Mouse (Mus musculus) adrenal gland, adult 8-10 months (tissue): Measurements from ENCODE around the gene Bdkrb1. TPM values are rescaled to one million over a fixed set of nuclear protein-coding genes. Genes with fewer than 3 reads are reported as not detected.

Experiments used
- DNase-seq: peaks from one replicate; pipeline ENCODE4 v3.0.0; 2022
- total RNA-seq, 4 experiments: library from RNA; stranded (reverse); gene quantifications; 2 replicates each; pipeline ENCODE4 v1.2.4; 2022

The Bdkrb1 gene
- total RNA-seq, 4 experiments from 2014 or later = not detected

DNA sequence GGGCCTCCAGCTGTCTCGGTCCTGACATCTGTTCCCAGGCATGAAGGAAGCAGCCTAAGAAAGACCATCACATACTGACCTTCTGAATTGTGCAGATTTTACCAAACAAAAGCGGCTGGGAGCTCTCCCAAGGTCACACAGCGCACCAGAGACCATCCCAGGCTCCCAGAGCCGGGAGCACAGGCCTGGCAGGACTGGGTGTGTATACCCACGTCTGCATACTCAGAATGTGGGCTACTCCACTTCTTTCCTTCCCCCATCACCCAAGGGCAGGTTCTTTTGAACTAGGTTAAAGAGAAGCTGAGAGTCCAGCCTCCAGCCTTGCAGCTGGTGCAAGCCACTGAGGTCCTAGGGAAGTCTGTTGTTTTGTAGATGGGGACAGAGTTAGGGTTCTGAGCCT, 3.8 kb upstream of the Bdkrb1 start:
- DNase-seq = no peak

DNA sequence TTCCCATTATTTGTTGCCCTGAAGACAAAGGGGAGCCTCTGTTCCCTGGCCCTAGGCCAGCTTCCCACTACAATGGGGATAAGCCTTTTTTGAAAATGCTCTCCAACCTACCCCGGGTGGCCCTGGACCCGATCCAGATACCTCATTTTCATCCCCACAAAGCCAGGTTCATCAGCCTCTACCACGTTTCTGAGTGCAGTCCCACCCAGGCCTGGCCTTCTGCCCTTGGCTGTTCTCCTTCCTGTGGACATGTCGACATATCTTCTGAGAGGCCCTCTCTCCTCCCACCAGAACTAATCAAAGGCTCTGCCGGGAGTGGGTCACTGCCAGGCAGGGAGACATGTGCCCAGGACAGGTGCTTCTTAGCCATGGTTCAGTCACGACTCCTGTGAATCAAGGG, 1.3 kb upstream of the Bdkrb1 start:
- DNase-seq = no peak

DNA sequence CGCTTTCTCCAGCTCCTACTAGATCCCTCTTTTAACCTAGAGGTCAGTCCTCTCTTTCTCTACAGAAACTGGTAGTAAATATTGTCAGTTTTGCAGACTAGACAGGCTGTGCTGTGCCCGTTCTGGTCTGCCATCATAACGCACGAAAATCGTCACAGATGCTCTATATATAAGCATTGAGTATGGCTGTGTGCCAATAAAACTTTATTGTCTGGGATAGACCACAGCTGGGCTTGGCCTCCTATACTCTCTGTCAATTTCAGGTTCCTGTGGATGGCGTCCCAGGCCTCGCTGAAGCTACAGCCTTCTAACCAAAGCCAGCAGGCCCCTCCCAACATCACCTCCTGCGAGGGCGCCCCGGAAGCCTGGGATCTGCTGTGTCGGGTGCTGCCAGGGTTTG, 1.0 kb downstream of the Bdkrb1 start:
- no peak for DNase-seq

DNA sequence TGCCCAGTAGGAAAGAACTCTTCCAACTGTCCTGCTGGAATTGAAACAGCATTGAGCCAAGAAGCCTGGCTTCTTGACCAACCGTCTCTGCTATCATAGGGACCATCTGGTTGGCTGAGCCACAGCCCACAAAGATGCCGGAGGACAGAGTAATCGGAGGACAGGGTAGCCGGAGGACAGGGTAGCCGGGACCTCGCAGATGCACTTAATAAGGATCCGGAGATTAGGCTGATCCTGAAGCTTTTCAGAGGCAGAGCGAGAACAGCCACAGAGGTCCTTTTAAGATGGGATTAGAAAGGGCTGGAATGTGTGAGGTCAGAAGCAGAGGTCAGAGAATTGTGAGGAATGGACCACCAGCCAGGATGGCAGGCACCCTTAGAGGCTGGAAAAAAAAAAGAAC, 2.3 kb downstream of the Bdkrb1 start:
- no peak for DNase-seq

DNA sequence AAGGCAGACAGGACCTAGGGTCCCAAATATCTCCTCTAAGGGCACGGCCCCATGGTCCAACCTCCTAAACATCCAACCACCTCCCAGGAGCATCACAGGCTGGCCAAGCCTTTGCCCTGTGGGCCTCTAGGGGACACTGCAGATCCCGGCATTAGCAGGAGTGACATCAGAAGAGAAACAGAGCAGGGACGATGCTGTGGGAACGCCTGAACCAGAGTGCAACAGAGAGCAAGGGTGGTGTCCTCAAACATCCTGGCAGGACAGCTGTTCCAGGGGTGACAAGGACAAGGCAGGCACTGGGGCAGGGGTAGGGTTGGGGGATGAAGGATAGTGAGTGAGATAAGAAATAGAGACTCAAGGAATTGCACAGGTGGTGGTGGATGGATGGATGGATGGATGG, 4.0 kb downstream of the Bdkrb1 start:
- no peak for DNase-seq

DNA sequence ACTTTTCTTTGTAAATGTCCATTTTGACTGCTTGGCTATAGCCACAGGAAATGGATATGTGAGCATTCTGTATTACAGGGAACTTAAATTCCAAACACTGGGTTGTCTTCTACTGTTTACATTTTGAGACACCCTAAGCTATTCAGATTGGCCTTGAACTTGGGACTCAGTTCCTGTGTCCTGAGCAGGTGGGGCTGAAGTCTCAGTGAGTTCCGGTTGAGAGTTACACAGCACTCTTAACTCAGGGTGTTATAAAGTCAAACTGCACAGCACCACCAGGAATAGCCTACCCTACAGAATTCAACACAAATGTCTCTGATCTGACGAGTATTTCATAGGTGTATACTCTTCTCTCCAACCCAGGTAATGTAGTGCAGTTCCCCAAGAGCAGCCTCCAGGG, 8.2 kb downstream of the Bdkrb1 start:
- no peak for DNase-seq

DNA sequence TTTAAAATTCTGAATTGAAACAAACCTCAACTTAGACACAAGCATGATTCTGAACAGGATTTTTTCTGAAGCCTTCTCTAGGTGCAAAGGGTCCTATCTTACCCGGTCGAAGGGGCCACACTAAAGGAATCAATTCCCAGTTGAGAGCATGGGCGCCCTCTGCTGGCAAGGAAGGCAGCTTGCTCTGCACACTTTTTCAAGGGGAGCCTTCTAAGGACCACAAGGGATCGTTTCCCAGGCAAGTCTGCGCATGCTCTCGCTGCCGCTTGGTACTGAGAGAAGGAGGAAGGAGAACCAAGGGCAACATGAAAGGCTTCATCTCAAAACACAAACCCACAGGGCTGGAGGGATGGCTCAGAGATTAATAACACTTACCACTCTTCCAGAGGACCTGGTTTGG, 8.9 kb downstream of the Bdkrb1 start:
- DNase-seq = peak; percentile 14

DNA sequence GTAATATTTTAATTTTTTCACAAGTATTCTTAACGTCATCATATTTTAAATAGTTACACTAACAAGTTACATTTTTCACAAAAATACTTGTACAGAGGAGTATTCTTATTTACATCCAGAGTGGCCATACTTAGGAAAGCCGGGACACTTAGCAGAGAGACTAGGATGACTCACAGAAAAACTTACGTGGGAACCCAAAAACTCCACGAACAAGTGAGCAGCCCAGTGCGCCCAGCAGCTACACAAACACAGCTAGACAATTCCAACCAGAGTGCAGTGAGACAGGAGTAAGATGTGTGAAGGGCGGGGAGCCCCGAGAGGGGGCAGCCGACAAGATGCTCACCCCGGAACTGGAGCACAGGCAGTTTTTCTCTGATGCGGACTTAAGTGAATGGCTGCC, 10.7 kb downstream of the Bdkrb1 start:
- DNase-seq = no peak

DNA sequence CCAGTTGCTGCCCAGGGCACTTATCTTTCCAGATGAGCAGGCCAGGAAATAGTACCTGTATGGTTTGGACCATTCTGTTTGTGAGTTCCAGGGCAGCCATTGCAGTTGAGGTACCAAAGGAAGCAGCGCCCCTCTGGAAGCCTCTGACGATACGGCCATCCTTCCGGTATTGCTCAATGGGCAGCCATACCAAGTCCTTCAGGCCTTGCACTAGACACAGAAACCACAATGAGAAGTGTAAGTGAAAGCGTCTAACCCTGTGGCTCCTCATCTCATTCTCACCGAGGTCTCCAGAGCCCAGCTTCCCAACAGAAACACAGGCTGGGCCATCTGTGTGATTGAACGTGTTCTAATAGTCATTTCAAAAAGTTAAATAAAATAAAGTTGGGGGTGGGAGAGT, 19.2 kb downstream of the Bdkrb1 start:
- no peak for DNase-seq

DNA sequence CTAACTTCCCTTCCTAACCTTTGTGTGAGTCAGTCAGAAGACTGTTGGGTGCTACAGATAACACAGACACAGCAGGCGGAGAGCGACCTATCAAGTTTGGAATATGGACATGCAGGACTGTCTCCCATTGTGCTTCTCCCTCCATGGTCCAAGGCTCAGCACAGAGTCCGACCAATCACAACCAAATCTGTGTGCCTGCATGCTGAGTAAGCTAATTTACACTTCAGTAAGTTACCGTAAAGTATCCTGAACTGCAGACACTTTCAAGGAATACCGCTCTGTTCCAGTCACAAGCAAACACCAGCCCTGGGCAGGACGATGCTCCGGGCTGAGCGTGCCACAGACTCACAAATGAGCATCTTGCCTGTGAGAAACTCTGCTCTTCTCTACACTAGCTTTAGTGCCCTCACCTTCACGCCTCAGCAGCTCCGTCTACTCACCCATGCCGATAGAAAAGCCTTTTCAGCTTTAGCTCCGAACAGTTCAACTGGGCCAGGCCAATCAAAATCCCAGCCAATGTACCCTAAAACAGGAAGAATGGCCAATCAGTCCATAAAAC, 20.2 kb downstream of the Bdkrb1 start:
- DNase-seq = no peak

DNA sequence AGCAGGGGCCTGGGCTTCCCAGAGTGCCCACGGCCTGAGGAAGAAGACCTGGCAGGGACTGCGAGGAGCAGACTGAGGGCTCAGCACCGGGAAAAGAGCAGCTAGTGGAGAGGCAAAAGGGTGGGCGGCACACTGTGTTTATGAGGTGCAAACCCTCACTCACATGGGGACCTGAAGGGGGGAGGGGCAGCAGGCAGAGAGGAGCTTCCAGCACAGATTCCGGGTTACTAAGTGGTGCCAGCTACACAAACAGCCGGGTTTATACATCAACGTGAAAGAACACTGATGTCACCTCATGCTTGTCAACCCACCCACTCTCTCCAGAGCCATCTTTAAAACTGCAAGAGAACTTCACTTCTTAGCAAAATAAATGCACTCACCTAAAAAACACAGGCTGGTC, 22.9 kb downstream of the Bdkrb1 start:
- no peak for DNase-seq

DNA sequence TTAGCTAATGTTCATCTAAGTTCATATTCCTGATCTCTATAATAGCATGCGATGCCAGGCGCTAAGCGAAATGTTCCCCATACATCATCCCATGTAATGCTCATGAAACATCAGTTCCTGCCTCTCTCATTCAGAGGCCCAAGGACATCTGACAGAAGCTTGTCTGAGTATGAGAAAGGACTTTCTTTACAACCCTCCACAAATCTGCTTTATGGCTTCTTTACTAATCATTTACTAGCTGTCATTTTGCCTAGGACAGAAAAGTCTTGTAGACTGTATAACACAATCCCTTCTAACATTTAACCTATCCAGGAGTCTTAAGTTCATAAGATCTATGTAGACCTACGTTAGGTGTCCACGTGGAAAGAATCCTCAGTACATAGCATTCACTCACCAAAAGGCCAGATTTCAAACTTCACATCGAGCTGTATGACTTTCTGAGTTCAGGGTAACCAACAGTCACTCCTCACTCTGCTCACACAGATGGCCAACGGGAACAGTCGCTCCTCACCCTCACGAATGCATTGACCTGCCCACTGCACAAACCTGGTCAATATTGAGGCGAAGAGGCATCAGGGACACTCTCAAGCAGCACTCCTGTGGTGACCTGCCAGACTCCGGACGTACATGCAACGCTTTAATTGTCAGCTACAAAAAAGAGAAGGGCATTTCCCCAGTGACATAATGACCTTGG, 31.6 kb downstream of the Bdkrb1 start:
- DNase-seq = no peak

DNA sequence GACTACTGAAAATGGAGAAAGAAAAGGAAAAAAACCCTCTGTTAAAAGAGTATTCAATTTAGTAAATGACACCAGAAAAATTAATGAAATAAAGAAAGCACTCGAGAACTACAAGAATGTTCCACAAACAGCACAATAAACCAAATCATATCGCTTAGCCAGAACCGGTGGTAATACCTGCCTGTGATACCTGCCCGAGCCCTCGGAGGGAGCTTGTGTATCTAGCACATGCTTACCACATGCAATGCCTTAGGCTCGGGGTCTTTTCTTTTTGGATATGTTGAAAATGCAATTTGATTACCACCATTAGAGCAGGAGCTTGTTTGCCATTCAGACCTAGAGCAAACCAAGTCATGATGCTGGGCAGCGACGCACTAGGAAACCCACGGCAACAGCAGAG, 33.7 kb downstream of the Bdkrb1 start:
- no peak for DNase-seq

DNA sequence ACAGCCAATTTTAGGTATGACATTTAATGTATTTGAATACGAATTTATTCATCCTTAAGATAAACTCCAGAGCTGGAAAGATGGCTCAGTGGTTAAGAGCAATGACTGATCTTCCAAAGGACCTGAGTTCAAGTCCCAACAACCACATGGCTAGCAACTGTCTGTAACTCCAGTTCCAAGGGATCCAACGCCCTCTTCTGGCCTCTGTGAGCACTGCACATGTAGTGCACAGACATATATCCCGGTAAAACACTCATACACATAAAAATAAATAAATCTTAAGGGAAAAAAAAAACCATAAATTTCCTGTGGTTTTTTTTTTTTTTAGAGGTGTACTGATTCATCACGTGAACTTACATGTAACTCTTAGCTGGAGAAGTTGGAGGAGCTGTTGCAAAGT, 34.7 kb downstream of the Bdkrb1 start:
- DNase-seq = no peak

DNA sequence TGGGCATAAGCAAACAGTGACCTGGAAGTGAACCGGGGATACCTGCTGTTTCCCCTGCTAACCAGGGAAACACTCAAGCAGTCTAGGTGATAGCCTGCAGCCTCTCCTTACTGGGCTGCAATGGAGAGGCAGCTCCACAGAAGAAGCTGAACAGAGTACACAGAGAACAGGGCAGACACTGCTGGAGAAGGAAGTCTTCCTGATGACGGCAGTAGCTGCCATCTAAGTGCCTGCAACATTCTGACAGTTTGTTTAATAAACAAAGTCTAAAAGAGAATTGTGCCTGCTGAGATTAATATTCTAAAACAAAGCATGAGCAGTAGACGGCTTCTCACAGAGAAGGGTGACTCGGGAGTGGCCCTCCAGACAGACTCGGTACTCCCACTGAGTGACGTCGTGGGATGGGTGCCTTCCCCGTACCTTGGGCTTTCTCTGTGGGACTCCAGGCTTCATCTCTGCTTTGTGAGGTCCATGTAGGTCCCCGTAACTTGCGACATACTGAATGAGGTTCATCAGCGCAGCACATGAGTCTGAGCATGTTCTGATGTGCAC, 40.0 kb downstream of the Bdkrb1 start:
- DNase-seq = no peak

Other genes starting within 250 kb of the Bdkrb1 start
- gene D430019H16Rik, start 149.2 kb upstream of the Bdkrb1 start, total RNA-seq = 10 to 100 TPM in 2 of 4 experiments, 1 to 10 TPM in 2; 5.9 to 15.8 (median 9.5) TPM
- gene Bdkrb2, start 39.9 kb upstream of the Bdkrb1 start, total RNA-seq = 10 to 100 TPM in 3 of 4 experiments, 1 to 10 TPM in 1; 7.6 to 14.0 (median 10.5) TPM
- gene Gskip, start 81.7 kb downstream of the Bdkrb1 start, total RNA-seq = 10 to 100 TPM; 20.3 to 25.9 (median 23.5) TPM
- 10 to 100 TPM; 27.4 to 40.7 (median 31.9) TPM for gene Atg2b, start 82.1 kb downstream of the Bdkrb1 start, total RNA-seq
- 1 to 10 TPM in 1 of 4 experiments, under 1 TPM in 3; 0.12 to 1.1 (median 0.60) TPM for gene Ak7, start 102.9 kb downstream of the Bdkrb1 start, total RNA-seq
- gene Papola, start 181.6 kb downstream of the Bdkrb1 start, total RNA-seq = 100 to 1,000 TPM; 186 to 233 (median 219) TPM